Mouse (Mus musculus): Measurements from ENCODE around the gene Lrrc47. TPM values are rescaled to one million over a fixed set of nuclear protein-coding genes. Genes with fewer than 3 reads are reported as not detected.

Gene Lrrc47
- polyA plus RNA-seq, 1 experiment from 2014 or later, result 11.9 TPM

DNA sequence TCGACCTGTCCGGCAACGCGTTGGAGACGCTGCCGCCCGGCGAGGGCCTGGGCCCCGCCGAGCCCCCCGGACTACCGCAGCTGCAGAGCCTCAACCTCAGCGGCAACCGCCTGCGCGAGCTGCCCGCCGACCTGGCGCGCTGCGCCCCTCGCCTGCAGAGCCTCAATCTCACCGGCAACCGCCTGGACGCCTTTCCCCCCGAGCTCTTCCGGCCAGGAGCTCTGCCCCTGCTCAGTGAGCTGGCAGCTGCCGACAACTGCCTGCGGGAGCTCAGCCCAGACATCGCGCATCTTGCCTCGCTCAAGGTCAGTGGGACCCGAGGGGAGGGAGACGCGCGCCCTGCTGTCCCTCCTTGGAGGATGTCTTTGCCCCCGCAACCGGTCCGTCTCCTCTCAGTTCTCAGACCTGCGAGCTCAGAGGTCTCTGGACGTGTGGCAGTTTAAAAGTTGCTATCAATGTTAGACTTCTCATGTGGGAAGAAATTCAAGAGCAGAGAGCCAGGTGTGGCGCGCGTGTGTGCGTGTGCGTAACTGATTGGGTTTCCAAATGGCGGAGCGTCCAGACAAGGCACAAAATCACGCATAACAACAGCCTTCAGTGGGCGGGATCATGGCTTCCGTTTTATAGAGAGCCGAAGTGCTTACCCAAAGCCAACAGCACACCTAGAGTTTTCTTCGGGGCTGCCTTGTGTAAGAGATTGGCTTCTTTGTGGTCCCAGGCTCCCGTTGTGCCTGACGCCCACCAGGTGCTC is 776 bp downstream of the Lrrc47 start:
- Histone ChIP-seq H3K9me3 (replicated peaks; ENCODE audit: control insufficient read depth, low read length) (no peaks in the 10 kb centered on the region), H3K9ac (replicated peaks; ENCODE audit: low read length) (peak overlapping the region; percentile 95), H3K36me3 (replicated peaks; ENCODE audit: control insufficient read depth, insufficient read depth, low read depth, low read length) (no peaks in the 10 kb centered on the region), H3K27ac (replicated peaks; ENCODE audit: low read depth, low read length) (peak overlapping the region; percentile 41; the same call in 1 of the 2 replicates), H3K27me3 (ENCODE audit: control insufficient read depth, insufficient read depth, low read length) (no peaks in the 10 kb centered on the region), H3K4me2 (ENCODE audit: low read depth, low read length) (peak overlapping the region; percentile 92), H3K4me3 (ENCODE audit: low read depth, low read length) (peak overlapping the region; percentile 100), H3K4me1 (ENCODE audit: control insufficient read depth, insufficient read depth, low read length) (no peaks in the 10 kb centered on the region; the same call in 1 of the 2 replicates)
- peak; percentile 10 for DNase-seq (ENCODE audit: low spot score)
- ATAC-seq (replicated peaks; ENCODE audit: insufficient number of reproducible peaks, low FRiP score, low TSS enrichment, low read depth), result no peak
- WGBS, result 3% methylated on average over 54 of the region's 55 CpGs

DNA sequence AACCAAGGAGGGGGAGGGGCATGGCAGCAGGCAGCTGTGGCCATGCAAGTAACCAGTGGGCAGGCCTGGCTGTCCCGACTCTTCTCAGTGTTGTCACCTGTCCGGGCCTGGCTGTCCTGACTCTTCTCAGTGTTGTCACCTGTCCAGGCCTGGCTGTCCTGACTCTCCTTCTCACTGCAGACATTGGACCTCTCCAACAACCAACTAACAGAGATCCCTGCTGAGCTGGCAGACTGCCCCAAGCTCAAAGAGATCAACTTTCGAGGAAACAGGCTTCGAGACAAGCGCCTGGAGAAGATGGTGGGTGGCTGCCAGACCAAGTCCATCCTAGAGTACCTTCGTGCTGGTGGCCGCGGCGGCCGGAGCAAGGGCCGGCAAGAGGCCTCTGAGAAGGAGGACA is 3.9 kb downstream of the Lrrc47 start:
- Histone ChIP-seq H3K27ac (replicated peaks; ENCODE audit: low read depth, low read length) (no peak overlapping the region), H3K4me2 (ENCODE audit: low read depth, low read length) (no peak overlapping the region), H3K9me3 (replicated peaks; ENCODE audit: control insufficient read depth, low read length) (no peaks in the 10 kb centered on the region), H3K4me3 (ENCODE audit: low read depth, low read length) (no peak overlapping the region), H3K4me1 (ENCODE audit: control insufficient read depth, insufficient read depth, low read length) (no peaks in the 10 kb centered on the region; the same call in 1 of the 2 replicates), H3K27me3 (ENCODE audit: control insufficient read depth, insufficient read depth, low read length) (no peaks in the 10 kb centered on the region), H3K9ac (replicated peaks; ENCODE audit: low read length) (no peak overlapping the region), H3K36me3 (replicated peaks; ENCODE audit: control insufficient read depth, insufficient read depth, low read depth, low read length) (peaks cover 10% of the 10 kb centered on the region)
- no peak for DNase-seq (ENCODE audit: low spot score)
- no peak for ATAC-seq (replicated peaks; ENCODE audit: insufficient number of reproducible peaks, low FRiP score, low TSS enrichment, low read depth)
- 87% methylated on average over 11 of the region's 11 CpGs for WGBS

DNA sequence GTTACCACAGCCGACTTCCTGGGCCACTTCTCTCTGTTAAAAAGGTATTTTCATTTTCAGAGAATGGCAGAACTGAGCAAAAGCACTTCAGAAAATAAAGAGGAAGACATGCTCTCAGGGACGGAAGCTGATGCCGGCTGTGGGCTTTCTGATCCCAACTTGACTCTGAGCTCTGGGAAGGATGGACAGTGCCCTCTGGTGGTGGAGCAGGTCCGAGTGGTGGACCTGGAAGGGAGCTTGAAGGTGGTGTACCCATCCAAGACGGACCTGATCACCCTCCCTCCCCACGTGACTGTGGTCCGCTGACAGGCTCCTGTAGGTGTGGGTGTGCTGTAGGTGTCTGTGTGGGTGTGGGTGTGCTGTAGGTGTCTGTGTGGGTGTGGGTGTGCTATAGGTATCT is 8.0 kb downstream of the Lrrc47 start:
- DNase-seq (ENCODE audit: low spot score) (peak; percentile 36), ATAC-seq (replicated peaks; ENCODE audit: insufficient number of reproducible peaks, low FRiP score, low TSS enrichment, low read depth) (no peak)
- no peak overlapping the region for H3K4me2 ChIP-seq (ENCODE audit: low read depth, low read length)
- H3K4me3 ChIP-seq (ENCODE audit: low read depth, low read length), result no peak overlapping the region
- H3K4me1 ChIP-seq (ENCODE audit: control insufficient read depth, insufficient read depth, low read length), result no peaks in the 10 kb centered on the region
- no peaks in the 10 kb centered on the region for H3K27me3 ChIP-seq (ENCODE audit: control insufficient read depth, insufficient read depth, low read length)
- no peak overlapping the region for H3K9ac ChIP-seq (replicated peaks; ENCODE audit: low read length)
- no peak overlapping the region for H3K27ac ChIP-seq (replicated peaks; ENCODE audit: low read depth, low read length)
- peaks cover 10% of the 10 kb centered on the region for H3K36me3 ChIP-seq (replicated peaks; ENCODE audit: control insufficient read depth, insufficient read depth, low read depth, low read length)
- whole genome bisulfite sequencing, result 74% methylated on average over 7 of the region's 7 CpGs
- H3K9me3 ChIP-seq (replicated peaks; ENCODE audit: control insufficient read depth, low read length), result no peaks in the 10 kb centered on the region

DNA sequence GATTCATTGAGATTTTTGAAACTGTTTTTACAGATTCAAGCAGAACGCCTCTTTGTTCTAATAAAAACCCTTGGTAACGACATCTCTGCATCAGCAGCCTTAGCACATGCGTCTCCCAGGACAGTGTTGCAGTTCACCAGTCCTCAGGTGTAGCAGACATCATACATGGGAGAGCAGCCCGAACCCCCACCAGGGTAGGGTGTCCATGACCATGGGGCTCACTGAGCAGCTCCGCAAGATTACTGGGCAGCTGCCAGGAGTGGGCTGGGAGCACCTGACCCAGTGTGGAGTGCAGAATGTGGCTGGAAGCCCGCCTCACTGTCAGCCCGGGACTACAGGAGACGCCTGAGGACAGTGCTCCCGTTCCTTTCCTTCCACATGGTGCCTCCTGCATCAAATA is 9.9 kb downstream of the Lrrc47 start:
- Histone ChIP-seq H3K4me2 (ENCODE audit: low read depth, low read length) (no peak overlapping the region), H3K4me3 (ENCODE audit: low read depth, low read length) (no peak overlapping the region), H3K4me1 (ENCODE audit: control insufficient read depth, insufficient read depth, low read length) (peaks cover 4% of the 10 kb centered on the region; the same call in 1 of the 2 replicates), H3K27ac (replicated peaks; ENCODE audit: low read depth, low read length) (no peak overlapping the region), H3K9me3 (replicated peaks; ENCODE audit: control insufficient read depth, low read length) (no peaks in the 10 kb centered on the region), H3K36me3 (replicated peaks; ENCODE audit: control insufficient read depth, insufficient read depth, low read depth, low read length) (peaks cover 10% of the 10 kb centered on the region), H3K27me3 (ENCODE audit: control insufficient read depth, insufficient read depth, low read length) (peaks cover 8% of the 10 kb centered on the region; the same call in 1 of the 2 replicates), H3K9ac (replicated peaks; ENCODE audit: low read length) (no peak overlapping the region)
- DNase-seq (ENCODE audit: low spot score), result no peak
- 92% methylated on average over 9 of the region's 9 CpGs for WGBS
- ATAC-seq (replicated peaks; ENCODE audit: insufficient number of reproducible peaks, low FRiP score, low TSS enrichment, low read depth), result no peak

DNA sequence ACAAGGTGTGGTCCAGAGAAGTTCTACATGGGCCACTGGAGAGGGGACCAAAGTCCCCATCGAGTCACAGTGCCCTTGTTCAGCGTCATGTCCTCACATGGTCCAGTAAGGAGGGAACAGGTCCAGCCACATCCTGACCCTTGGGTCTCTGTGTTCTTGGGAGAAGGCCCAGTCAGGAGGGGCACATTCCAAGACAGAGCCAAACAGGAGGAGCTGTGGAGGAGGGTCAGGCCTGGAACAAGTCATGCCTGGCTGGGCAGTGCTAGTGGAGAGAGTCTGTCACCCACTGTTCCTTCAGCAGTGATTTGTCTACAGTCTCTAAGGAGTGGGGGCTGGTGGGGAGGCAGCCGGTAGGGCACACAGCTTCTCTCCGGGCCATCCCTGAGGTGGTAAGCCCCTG is 10.9 kb downstream of the Lrrc47 start:
- 74% methylated on average over 4 of the region's 4 CpGs for WGBS
- no peak overlapping the region for H3K27ac ChIP-seq (replicated peaks; ENCODE audit: low read depth, low read length)
- peaks cover 10% of the 10 kb centered on the region for H3K36me3 ChIP-seq (replicated peaks; ENCODE audit: control insufficient read depth, insufficient read depth, low read depth, low read length)
- no peak for ATAC-seq (replicated peaks; ENCODE audit: insufficient number of reproducible peaks, low FRiP score, low TSS enrichment, low read depth)
- DNase-seq (ENCODE audit: low spot score), result no peak
- peaks cover 8% of the 10 kb centered on the region for H3K27me3 ChIP-seq (ENCODE audit: control insufficient read depth, insufficient read depth, low read length)
- no peak overlapping the region for H3K4me3 ChIP-seq (ENCODE audit: low read depth, low read length)
- H3K9me3 ChIP-seq (replicated peaks; ENCODE audit: control insufficient read depth, low read length), result no peaks in the 10 kb centered on the region
- H3K4me2 ChIP-seq (ENCODE audit: low read depth, low read length), result no peak overlapping the region
- no peak overlapping the region; the same call in 1 of the 2 replicates for H3K9ac ChIP-seq (replicated peaks; ENCODE audit: low read length)
- H3K4me1 ChIP-seq (ENCODE audit: control insufficient read depth, insufficient read depth, low read length), result peaks cover 4% of the 10 kb centered on the region; the same call in 1 of the 2 replicates

DNA sequence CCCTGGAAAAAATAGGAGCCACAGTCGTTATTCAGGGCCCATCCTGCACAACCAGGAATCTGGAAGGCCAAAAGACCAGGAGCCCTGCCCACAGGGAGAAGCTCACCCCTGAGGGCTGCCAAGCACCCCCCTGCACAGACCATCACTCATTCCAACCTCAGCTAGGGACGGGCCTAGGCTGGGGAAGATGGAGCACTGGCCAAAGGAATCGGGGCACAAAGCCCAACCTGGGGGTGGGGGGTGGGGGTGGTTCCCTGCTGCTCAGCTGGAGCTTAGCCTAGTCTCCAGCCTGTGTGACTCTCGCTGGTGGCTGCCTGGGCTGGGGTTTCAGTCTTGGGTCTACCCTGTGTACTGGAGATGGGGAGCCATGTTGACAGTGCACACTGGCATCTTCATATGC is 11.3 kb downstream of the Lrrc47 start:
- no peak overlapping the region for H3K4me3 ChIP-seq (ENCODE audit: low read depth, low read length)
- ATAC-seq (replicated peaks; ENCODE audit: insufficient number of reproducible peaks, low FRiP score, low TSS enrichment, low read depth), result no peak
- H3K36me3 ChIP-seq (replicated peaks; ENCODE audit: control insufficient read depth, insufficient read depth, low read depth, low read length), result peaks cover 10% of the 10 kb centered on the region

DNA sequence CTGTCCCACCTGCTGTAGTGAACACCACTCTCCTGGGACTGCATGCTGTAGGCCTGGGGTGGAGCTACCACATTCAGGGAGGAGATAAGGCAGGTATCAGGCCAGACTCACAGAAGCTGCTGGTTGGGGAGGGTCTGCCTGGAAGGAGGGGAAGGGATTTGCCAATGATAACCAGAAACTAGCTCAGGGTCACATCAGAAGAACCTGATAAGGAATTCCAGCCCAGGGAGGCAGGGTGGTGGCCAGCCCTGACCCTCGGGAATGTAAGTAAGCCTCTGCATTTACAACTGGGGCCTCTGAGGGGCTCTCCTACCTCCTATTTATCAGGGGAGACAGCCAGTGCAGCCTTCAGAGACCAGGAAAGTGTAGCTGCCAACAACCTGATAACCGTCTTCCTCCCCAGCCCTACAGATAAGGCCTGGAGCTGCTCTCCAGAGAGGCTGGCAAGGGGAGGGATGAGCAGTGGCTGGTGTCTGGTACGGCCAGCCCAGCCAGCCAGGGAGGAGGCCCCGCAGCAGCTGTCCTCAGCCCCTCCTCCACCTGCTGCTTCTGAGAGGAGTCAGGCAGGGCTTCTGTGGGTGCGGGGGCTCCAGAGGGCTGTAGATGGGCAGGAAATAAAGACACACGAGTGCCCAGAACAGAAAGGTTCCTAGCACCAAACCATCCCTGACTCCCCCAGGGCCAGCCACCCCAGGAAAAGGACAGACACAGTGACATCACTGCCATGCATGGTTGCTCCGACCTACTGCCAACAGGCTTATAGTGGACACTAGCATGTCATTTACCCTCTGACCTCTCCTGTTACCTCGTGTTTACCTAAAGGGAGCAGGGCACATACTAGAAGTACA is 12.4 kb downstream of the Lrrc47 start:
- ATAC-seq (replicated peaks; ENCODE audit: insufficient number of reproducible peaks, low FRiP score, low TSS enrichment, low read depth), result no peak
- Histone ChIP-seq H3K36me3 (replicated peaks; ENCODE audit: control insufficient read depth, insufficient read depth, low read depth, low read length) (peaks cover 5% of the 10 kb centered on the region), H3K4me2 (ENCODE audit: low read depth, low read length) (no peak overlapping the region), H3K27me3 (ENCODE audit: control insufficient read depth, insufficient read depth, low read length) (peaks cover 8% of the 10 kb centered on the region), H3K4me1 (ENCODE audit: control insufficient read depth, insufficient read depth, low read length) (peaks cover 4% of the 10 kb centered on the region; the same call in 1 of the 2 replicates), H3K9me3 (replicated peaks; ENCODE audit: control insufficient read depth, low read length) (no peaks in the 10 kb centered on the region), H3K9ac (replicated peaks; ENCODE audit: low read length) (no peak overlapping the region), H3K4me3 (ENCODE audit: low read depth, low read length) (no peak overlapping the region), H3K27ac (replicated peaks; ENCODE audit: low read depth, low read length) (no peak overlapping the region)
- DNase-seq (ENCODE audit: low spot score), result no peak
- 31% methylated on average over 8 of the region's 8 CpGs for WGBS

More for the DNA sequence above, 11.3 kb downstream of the Lrrc47 start:
- Histone ChIP-seq H3K9me3 (replicated peaks; ENCODE audit: control insufficient read depth, low read length) (no peaks in the 10 kb centered on the region), H3K9ac (replicated peaks; ENCODE audit: low read length) (no peak overlapping the region; the same call in 1 of the 2 replicates), H3K27me3 (ENCODE audit: control insufficient read depth, insufficient read depth, low read length) (peaks cover 8% of the 10 kb centered on the region), H3K27ac (replicated peaks; ENCODE audit: low read depth, low read length) (no peak overlapping the region), H3K4me2 (ENCODE audit: low read depth, low read length) (no peak overlapping the region), H3K4me1 (ENCODE audit: control insufficient read depth, insufficient read depth, low read length) (peaks cover 4% of the 10 kb centered on the region; the same call in 1 of the 2 replicates)
- WGBS, result 32% methylated on average over 4 of the region's 4 CpGs
- DNase-seq (ENCODE audit: low spot score), result no peak

Data from embryonic facial prominence, embryonic 11.5 days (tissue).